Mouse (Mus musculus) embryonic fibroblast, embryonic 13.5 days (primary cell): ENCODE measurements around the gene Cdk10.

Experiments
- CTCF ChIP-seq: IDR thresholded peaks from 2 replicates; pipeline ENCODE4 v1.5.1; 2011; ENCODE audit warnings: mild to moderate bottlenecking, control low read depth, low read length, moderate library complexity, borderline replicate concordance; ENCODE audit not compliant: insufficient read depth
- POLR2A ChIP-seq: IDR thresholded peaks from 2 replicates; pipeline ENCODE4 v1.6.1; 2011; ENCODE audit warnings: low read depth, mild to moderate bottlenecking, control low read depth, low read length, moderate library complexity

GRCm38 (mm10) chr8:123190678-123191077, 34.0 kb upstream of the Cdk10 start:
- peak; percentile 50; the same call in 1 of the 2 replicates for TF ChIP-seq CTCF
- TF ChIP-seq POLR2A, result no peak
